Mouse (Mus musculus): ENCODE data around the gene Acot2.

DNA sequence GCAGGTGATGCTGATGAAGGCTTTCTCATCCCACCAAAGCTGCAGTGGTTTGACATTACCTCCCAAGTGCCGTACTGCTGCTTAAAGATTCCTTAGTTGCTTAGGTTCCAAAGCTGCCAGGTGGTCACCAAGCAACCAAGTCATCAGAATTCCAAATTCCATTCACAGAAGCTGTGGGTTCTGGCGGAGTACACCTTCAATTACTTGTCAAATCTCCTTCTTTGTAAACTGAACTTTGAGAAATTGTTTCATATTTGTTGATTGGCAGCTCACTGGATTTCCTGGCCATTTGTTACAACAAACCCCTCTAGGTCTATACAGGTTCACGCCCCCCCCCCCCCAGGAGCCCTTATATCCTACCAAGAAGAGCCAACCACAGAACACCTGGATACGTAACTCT, 2.9 kb upstream of the Acot2 start, which contains the start of gene Heatr4:
- TF ChIP-seq CHD2 (IDR thresholded peaks at IDR 0.05; ENCODE audit: low read depth, low read length): no peak
- TF ChIP-seq ZNF384 (IDR thresholded peaks at IDR 0.05; ENCODE audit: low read depth, low read length): no peak
- TF ChIP-seq ZC3H11A (IDR thresholded peaks at IDR 0.05; ENCODE audit: borderline replicate concordance, low read depth, low read length): no peak
